Mouse (Mus musculus) embryonic fibroblast, embryonic 13.5 days (primary cell): ENCODE results near the gene Alad.

ENCODE experiments used
- CTCF ChIP-seq: IDR thresholded peaks from 2 replicates; pipeline ENCODE4 v1.5.1; 2011; ENCODE audit warnings: mild to moderate bottlenecking, control low read depth, low read length, moderate library complexity, borderline replicate concordance; ENCODE audit not compliant: insufficient read depth
- POLR2A ChIP-seq: IDR thresholded peaks from 2 replicates; pipeline ENCODE4 v1.6.1; 2011; ENCODE audit warnings: low read depth, mild to moderate bottlenecking, control low read depth, low read length, moderate library complexity

DNA sequence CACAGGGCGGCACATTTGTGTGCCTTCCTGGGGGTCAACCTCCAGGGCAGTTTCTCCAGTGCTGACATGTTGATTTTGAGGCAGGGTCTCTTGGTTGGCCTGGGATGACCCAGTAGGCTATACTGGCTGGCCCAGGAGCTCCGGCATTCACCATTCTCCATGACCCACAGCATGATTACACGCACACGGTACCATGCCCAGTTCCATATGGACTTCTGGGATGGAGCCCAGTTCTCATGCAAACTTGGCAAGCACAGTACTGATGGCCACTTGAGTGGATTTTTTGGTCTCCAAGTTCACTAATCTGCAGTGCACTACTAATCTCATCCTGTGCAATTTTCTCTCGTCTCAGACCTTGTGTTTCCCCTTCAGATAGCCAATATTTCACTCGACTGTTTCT lies 48.0 kb upstream of the Alad start:
- no peak for TF ChIP-seq CTCF
- no peak for TF ChIP-seq POLR2A
